Mouse (Mus musculus) cortical plate, adult 2 months (tissue): ENCODE measurements at regions not wholly inside any gene's neighbourhood (a gene's known extent, or its start where the extent isn't known, plus 50 kb on each side); places are given as distances from the start of the nearest gene placed in this dataset.
"Not testable (repeated sequence)": the region's sequence is repeated elsewhere in the genome, so short reads cannot be mapped to it uniquely, and the experiment has no call there.

ENCODE experiments used
- H3K27ac ChIP-seq: fragments of 200-500 bp; 2 replicates; pipeline ENCODE4 v1.5.1; 2012; ENCODE audit warnings: low read length, control low read depth, inconsistent platforms; ENCODE audit not compliant: insufficient read depth
- H3K4me1 ChIP-seq: fragments of 200-500 bp; 2 replicates; pipeline ENCODE4 v1.6.1; 2011; ENCODE audit warnings: low read length; ENCODE audit not compliant: control insufficient read depth, insufficient read depth
- H3K4me3 ChIP-seq: fragments of 200-500 bp; 2 replicates; pipeline ENCODE4 v1.5.1; 2011; ENCODE audit warnings: mild to moderate bottlenecking, low read length, control low read depth; ENCODE audit not compliant: insufficient read depth
- CTCF ChIP-seq: fragments of 200-500 bp; IDR thresholded peaks from 2 replicates; pipeline ENCODE4 v1.5.1; 2011; ENCODE audit warnings: mild to moderate bottlenecking, control low read depth, low read length; ENCODE audit not compliant: insufficient read depth; ENCODE audit errors: extremely low read depth
- POLR2A ChIP-seq: fragments of 200-500 bp; IDR thresholded peaks from 2 replicates; pipeline ENCODE4 v1.6.1; 2011; ENCODE audit warnings: mild to moderate bottlenecking, low read length, control low read depth; ENCODE audit not compliant: insufficient read depth; ENCODE audit errors: extremely low read depth

DNA sequence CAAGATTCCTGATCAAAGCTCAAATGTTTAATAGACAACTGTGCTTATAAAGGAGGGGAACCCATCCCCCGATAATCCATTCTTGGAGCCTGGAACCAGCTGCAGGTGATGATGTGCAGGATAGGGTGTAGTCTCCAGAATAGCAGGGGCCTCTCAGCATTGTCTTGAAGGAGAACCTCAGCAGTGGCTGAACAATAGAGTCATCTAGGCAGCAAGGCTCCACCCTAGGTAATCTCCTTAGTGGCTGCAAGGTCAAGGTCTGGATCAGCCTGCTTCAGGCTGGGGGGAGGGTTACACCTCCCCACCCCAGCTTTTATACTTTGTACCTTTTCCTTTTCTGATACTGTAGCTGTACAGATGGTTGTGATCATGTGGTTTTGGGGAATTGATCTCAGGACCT is 116.8 kb upstream of the Mettl4 start:
- no peak overlapping the region for H3K27ac ChIP-seq
- no peak overlapping the region for H3K4me3 ChIP-seq
- H3K4me1 ChIP-seq = no peaks in the 10 kb centered on the region
- TF ChIP-seq CTCF = no peak
- no peak for TF ChIP-seq POLR2A

DNA sequence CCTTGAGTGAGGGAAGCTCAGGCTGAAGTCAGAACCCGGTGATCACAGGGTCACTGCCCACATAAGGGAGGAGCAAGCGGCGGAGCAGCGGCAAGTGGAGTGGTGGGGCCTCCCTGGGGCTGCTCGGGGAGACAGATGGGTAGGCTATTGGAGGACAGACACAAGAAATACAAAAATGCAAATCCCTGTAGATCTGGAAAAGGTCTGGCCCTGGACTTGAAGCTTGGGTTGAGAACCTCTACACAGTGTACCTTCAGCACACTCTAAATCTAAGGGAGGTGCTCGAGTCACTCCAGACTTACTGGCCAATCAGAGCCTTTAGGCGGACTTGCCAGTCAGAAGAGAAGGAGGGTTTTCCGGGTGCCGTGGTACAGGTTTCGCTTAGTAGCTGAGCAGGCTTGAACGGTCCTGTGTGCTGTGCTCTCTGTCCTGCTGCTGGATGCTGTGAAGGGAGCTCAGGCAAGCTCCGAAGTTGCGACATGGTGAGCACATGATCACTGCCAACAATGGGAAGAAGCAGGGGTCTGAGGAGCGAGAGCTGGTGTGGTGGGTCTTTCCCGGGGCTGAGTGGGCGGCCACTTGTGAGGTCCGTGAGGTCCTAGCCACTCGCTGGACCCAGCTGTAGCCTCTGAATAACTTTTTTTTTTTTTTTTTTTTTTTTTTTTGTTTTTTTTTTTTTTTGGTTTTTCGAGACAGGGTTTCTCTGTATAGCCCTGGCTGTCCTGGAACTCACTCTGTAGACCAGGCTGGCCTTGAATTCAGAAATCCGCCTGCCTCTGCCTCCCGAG is 114.9 kb upstream of the Mettl4 start:
- H3K4me1 ChIP-seq, H3K27ac ChIP-seq: not testable (repeated sequence)
- peak overlapping the region; percentile 71 for H3K4me3 ChIP-seq
- peak; percentile 65 for TF ChIP-seq POLR2A

DNA sequence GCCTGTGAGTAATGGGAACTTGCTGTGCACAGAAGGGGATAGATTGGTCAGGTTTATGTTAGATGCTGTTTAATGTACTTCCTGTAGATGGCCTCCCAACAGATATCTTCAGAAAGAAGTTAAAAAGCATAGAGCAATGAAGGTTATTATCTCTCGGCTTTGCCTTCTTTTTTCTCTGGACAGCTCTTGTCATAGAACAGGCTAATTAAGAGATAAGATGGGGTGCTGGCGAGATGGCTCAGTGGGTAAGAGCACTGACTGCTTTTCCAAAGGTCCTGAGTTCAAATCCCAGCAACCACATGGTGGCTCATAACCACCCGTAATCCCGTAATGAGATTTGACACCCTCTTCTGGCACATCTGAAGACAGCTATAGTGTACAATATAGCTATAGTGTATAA is 104.9 kb upstream of the Mettl4 start:
- H3K27ac ChIP-seq, H3K4me3 ChIP-seq, H3K4me1 ChIP-seq: not testable (repeated sequence)

DNA sequence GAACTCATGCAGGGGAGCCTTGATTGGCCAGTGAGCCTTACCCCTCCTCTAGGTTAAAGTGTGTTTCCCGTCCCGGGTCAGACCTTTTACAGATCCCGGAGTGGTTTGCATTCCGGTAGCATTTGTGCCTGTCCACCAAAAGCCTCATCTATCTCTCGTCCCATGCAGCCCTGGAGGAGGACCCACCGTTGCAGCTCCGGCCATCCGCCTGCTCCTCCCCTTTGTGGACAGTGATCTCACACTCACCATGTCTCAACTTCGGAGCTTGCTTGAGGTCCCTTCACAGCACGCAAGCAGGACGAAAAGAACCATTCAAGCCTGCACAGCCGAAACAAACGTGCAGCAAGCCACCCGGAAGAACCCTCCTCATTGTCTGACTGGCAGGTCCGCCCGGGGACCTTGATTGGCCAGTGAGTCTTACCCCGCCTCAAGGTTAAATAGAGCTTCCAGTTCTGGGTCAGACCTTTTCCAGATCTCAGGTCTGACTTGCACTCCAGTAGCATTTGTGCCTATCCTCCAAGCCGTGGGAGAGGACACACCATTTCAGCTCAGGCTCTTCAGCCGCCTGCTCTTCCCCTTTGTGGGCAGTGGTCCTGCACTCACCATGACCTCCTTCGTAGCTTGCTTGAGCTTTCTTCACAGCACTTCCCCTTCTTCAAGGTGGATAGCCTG is 84.8 kb upstream of the Mettl4 start:
- H3K4me3 ChIP-seq = peak overlapping the region; percentile 84
- H3K27ac ChIP-seq = peak overlapping the region; percentile 67; the same call in 1 of the 2 replicates
- H3K4me1 ChIP-seq = no peaks in the 10 kb centered on the region
- TF ChIP-seq POLR2A (peak; percentile 51), CTCF (no peak)

DNA sequence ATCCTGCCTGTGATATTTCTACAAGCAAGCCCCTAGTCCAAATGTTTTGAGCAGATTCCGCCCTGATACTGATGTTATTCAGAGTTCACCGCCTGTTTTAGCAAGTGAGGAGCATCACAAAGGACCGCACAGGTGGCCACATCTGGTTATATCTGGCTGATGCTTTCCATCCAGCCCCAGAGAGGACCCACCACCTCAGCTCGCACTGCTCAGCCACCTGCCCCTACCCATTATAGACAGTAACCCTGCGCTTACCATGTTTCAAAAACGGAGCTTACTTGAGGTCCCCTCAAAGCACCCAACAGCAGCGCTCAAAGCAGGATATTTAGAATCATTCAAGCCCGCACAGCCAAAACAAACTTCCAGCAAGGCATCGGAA is 84.2 kb upstream of the Mettl4 start:
- not testable (repeated sequence) for H3K4me1 ChIP-seq, H3K27ac ChIP-seq
- H3K4me3 ChIP-seq = peak overlapping the region; percentile 84

DNA sequence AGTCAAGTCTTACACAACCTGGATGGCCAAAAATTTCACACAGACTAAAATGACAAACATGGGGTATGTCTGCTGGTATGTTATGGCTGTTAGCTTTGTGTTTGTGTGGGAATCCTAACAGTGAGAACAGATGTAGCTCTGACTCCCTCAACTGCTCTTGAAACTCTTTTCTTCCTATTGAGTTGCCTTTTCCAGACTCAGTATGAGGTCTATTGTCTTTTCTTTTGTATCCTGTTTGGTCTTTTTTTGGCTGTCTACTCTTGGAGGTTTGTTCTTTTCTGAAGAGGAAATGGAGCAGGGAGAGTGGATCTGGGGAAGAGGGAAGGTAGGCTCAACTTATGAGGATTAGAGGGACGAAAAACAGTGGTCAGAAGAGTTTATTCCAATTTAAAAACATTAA is 76.6 kb upstream of the Mettl4 start:
- H3K27ac ChIP-seq, H3K4me3 ChIP-seq, H3K4me1 ChIP-seq: not testable (repeated sequence)

DNA sequence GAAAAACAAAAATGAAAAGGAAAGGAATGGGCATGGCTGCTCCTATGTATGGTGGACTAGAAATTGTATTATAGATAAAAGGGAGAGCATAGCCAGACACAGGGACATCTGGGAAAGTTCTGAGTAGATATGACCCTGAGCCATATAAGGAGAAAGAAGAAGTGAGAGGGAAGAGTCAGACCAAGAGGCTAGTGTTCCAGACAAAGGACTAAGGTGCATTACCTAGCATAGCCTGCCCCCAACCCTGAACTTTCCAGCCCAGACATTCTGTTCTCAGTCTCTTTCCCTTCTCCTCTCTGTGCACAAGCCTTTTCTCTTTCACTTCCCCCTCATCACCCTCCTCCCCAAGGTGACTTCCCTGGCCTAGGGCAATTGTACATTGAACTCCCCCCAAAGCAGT is 58.9 kb upstream of the Mettl4 start:
- no peaks in the 10 kb centered on the region for H3K4me1 ChIP-seq
- no peak overlapping the region for H3K27ac ChIP-seq
- H3K4me3 ChIP-seq = no peak overlapping the region
- no peak for TF ChIP-seq POLR2A
- TF ChIP-seq CTCF = no peak
